Mouse (Mus musculus): ENCODE measurements around the gene Runx1.

The Runx1 gene

DNA sequence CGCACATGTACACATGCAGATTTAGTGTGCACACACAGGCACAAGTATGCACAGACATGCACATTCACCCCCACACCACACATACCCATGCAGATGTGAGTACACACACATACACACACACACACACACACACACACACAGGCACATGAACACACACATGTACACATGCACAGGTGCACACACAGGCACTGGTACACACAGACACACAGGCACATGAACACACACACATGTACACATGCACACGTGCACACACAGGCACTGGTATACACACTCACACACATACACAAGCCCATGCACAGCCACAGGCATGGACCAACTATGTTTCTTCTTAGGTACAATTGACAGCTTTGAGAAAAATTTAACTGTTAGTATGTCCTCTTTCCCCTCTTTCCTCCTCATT lies 122.1 kb downstream of the Runx1 start:
- intact Hi-C loops (cut with DNase I): loop anchor here (5.0 kb wide), 1 partner anchor 438 kb away; no protein-coding TSS in a partner anchor

DNA sequence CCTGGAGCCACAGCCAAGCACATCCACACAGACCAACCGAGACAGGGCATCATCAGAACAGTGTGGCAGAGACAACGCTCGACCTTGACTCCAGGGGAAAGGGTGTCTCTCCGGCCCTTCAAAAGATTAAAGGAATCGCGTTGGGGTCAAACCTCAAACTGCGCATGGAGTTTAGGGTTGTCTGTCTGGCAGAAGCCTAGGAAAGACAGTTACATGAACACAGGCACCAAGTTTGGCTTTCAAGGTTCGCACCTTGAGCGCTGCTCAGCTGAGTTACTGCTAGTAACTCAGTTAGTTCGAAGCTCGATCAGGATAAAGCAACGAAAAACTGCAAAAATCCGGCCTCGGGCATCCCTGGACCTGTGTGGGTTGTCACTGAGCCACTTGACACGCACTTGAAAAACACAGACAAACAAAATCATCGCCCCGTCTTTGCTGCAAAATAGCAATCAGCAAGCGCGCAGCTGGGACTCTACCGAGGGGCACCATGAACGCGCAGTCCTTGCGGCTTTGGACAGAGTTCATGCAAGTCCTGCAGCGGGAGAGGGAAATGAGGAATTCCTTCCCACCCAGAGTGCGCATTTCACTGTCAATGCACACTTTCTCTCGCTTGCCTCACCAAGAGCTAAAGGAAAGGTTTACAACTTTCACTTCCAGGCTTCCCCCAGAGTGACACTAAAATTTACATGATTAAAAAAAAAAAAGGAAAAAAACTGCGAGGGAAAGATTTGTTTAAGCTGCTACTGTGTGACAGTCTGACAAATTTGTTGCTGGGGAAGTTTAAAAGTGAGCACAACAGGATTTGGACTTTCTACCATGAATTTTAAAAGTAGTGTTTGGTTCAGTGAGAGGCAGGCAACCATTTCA lies 126.2 kb downstream of the Runx1 start:
- intact Hi-C loops (cut with DNase I): loop anchor here (2.0 to 5.0 kb wide), 4 partner anchors 132 to 753 kb away; no protein-coding TSS in a partner anchor

DNA sequence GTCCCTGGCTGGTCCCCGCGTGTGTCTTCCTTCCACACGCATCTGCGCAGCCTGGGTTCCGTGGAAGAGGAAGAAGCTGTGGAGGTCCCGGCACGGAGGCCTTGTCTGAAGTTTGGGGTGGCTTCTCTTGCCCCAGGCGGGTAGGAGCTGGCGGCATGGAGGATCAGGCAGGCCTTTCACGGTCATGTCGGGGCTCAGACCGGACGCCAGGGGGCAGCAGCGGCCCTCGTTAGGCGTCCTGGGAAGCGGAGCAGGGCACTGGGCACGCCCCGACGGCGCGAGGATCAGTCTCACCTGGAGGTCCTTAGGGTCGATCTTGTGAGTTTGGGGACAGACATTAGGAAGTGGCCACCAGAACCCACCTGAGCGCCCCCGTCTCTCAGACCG lies 127.3 kb downstream of the Runx1 start:
- intact Hi-C loops (cut with DNase I): loop anchor here (2.0 to 5.0 kb wide), 3 partner anchors 131 to 754 kb away; no protein-coding TSS in a partner anchor

DNA sequence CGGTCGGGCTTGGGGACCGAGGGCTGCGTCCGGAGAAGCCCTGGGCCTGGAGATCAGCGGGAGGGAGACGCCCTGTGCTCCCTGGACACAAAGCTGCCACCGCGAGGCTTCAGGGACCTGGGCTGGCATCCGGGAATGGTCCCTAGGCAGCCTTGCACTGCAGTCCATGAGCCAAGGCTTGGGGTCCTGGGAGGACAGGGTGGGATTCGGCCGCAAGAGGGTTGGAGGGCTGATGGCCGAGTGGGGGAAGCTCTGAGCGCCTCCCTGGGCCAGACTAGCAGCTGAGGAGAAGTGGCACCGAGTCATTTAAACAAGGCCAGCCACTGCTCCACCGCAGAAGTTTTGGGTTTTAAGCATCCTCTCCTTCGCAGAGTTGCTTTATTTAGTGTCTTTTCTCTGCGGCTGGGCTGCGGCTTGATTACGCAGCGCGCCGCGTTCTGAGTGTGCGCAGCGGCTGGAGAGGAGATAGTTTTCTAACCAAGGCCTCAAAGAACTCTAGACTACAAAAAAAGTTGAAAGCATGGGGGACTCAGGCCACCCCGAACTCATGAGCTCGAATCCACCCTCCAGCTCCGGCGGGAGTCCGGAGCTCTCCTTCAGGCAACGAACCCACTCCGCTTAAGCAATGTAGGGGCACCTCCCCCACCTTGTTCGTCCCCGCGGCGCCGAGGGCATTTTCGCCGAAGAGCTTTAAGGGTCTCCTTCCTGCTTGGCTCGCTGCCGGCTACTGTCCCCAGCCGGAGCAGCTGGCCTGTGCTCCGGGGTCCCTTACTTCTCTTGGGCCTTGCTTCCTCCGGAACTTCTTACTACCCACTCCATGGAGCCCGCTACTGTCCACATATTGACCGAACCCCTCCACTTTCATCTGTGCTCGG lies 128.0 kb downstream of the Runx1 start:
- intact Hi-C loops (cut with DNase I): loop anchor here (2.0 to 5.0 kb wide), 3 partner anchors 131 to 754 kb away; no protein-coding TSS in a partner anchor

DNA sequence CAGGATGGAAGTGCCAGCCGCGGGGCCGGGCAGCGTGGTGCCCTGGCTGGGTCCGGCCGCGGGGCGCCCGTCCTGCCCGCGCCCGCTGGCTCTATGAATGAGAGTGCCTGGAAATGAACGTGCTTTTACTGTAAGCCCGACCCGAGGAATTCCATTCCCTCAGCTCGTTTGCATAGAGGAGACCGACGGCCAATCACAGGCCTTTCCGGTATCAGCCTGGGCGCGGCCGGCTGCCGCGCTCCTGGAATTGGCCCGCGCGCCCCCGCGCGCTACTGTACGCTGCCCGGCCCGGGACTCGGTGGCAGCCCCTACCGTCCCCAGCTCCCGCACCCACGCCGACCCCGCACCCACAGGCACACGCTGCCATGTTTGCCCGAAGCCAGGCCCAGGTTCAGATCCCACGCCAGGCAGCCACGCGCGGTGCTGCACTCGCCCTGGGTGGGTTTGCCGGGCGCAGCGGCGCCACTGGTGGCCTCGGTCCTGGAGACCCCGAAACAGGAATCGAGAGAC lies 128.7 kb downstream of the Runx1 start:
- intact Hi-C loops (cut with DNase I): loop anchor here (5.0 kb wide), 2 partner anchors 130 to 755 kb away; no protein-coding TSS in a partner anchor

DNA sequence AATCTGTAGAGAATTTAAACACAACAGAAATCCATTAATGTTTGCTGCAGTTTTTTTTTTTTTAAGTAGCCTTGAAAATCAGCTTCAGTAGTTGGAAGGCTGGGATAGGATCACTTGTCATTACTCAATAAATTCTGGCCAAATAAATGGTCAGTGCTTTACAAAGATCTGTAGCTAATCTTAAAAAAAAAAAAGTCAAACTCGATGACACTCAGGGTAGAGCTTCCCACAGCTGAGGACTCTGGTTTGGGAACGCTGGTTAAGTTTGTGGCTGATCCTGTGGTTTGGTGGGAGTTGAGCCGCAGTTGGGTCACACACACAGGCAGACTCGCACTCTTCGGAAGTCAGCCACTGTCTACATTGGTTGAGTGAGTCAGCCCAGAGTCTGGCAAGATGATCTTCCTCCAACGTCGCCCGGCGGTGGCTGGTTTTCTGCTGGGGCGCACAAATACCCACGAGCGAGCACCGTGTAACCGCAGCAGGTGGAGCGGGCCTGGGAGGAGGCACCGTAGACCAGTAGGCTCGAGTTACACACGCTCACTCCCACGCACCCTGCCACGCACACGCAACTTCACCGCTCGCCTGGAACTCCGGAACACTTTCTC lies 129.4 kb downstream of the Runx1 start:
- intact Hi-C loops (cut with DNase I): loop anchor here (5.0 kb wide), 2 partner anchors 129 to 756 kb away; no protein-coding TSS in a partner anchor

DNA sequence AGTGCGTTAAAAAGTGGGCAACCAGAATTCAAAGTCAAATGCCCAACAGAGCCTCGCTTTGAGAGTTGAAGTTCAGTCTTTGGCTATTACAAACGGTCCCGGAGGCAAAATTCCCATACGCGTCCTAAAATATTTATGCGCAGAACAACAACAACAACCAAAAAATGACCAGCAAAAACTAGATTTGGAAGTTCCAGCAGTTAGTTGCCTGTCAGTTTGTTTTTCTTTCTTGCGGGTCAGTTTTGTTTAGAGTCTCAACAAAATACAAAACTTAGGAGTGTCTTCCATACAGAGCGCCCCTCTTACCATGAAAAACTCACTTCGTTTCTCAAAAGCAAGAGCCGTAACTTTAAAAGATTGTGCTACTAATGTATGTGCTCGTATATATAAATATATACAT lies 130.0 kb downstream of the Runx1 start:
- intact Hi-C loops (cut with DNase I): loop anchor here (5.0 kb wide), 2 partner anchors 129 to 756 kb away; no protein-coding TSS in a partner anchor

DNA sequence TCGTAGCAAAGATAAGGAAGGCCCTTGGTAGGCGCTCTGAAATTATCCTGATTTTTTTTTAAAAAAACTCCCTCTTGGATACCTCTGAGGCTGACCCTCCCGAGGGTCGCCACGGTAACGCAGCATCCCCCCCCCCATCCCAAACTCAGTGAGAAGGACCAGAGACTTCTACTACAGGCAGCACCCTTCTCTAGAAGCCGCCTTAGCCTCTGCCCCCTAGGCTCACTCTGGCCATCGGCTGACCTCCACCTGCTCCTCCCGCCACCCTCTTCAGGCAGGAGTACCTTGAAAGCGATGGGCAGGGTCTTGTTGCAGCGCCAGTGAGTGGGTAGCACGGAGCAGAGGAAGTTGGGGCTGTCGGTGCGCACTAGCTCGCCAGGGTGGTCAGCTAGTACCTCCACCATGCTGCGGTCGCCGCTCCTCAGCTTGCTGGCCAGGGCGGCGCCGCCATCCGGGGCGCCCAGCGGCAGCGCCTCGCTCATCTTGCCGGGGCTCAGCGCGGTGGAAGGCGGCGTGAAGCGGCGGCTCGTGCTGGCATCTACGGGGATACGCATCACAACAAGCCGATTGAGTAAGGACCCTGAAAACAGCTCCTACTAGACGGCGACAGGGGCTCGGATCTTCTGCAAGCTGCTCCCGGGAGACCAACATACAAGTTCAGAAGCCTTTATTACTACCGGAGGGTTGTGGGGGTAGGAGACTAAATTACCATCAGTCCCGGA lies 130.6 kb downstream of the Runx1 start:
- intact Hi-C loops (cut with DNase I): loop anchor here (5.0 kb wide), 2 partner anchors 128 to 757 kb away; no protein-coding TSS in a partner anchor

DNA sequence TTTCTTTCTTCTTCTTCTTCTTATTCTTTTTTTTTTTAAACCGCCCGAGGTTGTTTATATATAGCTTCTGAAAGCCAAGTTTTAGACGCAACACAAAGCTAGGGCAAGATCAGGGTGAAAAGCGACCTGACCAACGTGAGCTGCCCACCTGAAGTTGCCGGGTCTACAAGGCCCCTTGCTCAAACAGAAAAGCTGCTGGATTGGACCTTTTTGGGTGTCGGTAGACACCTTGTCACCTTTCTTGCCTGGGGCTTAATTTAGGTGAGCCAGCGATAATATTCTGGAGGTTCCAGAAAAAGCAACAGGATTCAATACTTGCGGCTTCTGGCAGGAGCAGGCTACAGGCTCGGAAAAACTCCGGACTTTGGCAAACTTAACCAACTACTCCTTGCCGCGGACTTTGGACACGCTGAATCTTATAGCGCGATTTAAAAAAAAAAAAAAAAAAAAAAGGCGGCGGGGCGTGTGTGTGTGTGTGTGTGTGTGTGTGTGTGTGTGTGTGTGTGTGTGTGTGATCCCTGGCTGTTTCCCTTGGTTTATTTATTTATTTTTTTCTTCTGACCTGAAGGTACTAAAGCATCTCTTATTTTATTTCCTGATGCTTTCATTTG lies 131.3 kb downstream of the Runx1 start:
- intact Hi-C loops (cut with DNase I): loop anchor here (5.0 kb wide), 2 partner anchors 127 to 758 kb away; no protein-coding TSS in a partner anchor

DNA sequence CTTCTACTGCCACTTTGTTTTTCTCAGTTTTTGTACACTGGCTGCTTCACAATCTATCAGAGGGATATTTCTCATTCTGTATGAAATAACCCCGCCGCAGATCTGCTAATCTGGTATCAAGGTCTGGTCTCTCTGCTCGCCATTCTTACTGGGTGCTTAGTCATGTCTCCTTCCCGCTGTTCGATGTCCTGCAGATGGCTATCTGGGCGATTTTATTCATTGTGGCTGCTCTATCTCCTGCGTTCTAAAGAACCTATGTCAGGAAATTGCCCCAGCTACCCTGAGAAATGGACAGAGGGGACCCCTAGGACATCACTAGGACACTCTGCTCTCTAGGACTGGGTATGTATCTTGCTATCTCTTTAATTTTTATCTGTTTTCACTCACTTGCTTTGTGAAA lies 135.2 kb downstream of the Runx1 start:
- intact Hi-C loops (cut with DNase I): no loop called here

DNA sequence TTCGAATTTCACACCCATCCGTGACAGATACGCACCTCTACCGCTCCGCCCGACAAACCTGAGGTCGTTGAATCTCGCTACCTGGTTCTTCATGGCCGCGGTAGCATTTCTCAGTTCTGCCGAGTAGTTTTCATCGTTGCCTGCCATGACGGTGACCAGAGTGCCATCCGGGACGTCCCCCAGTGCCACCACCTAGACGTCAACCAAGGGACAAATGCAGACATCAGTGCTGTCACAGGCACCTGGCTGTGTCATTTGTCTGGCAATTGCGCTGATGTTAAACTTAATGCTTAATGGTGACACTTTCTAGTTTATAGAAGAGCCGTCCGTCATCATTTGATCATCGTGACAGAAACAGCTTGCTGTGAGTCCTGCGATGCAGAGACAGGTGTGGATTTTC lies 137.0 kb downstream of the Runx1 start:
- intact Hi-C loops (cut with DNase I): no loop called here

DNA sequence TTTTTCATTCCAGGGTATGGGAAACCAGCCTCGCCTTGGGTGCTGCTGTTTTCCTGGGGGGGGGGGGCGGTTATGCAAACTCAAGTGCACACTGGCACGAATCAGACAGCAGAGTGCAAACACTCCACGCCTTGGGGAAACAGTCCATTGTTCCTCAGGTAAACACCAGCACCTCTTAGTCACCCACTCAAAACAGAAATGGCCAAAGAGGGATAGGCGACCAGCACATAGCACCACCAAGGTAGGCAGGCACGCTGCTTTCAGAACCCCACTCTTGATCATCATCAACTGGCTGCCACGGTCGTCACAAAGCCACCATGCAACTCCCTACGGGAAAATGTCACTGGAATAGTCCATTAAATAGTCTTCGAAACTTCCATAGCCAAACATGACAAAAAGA lies 139.0 kb downstream of the Runx1 start:
- intact Hi-C loops (cut with DNase I): no loop called here

DNA sequence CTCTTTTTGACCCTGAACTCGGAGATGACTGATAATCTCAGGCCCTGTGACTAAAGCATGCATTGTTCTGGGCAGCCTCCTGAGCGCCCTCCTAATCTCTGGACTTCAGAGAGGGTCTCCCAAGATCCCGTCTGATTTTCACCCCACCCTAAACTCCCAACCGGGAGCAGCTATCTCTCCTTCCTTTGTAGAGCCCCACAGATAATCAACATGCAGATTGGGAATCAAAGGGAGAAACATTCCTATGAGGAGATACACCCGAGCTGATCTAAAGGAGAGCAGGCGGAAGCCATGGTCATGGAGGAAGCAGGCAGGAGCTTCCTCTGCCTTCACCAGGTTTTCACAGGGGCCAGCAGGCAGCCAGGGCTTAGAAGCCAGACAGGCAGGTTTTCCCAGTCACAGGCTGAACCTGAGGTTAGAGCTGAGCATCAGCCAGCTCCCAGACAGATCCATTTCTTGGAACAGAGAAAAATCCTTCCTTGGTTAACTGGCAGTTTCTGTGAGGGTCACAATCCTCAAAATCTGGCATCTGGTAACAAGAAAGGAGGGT lies 140.1 kb downstream of the Runx1 start:
- intact Hi-C loops (cut with DNase I): no loop called here

DNA sequence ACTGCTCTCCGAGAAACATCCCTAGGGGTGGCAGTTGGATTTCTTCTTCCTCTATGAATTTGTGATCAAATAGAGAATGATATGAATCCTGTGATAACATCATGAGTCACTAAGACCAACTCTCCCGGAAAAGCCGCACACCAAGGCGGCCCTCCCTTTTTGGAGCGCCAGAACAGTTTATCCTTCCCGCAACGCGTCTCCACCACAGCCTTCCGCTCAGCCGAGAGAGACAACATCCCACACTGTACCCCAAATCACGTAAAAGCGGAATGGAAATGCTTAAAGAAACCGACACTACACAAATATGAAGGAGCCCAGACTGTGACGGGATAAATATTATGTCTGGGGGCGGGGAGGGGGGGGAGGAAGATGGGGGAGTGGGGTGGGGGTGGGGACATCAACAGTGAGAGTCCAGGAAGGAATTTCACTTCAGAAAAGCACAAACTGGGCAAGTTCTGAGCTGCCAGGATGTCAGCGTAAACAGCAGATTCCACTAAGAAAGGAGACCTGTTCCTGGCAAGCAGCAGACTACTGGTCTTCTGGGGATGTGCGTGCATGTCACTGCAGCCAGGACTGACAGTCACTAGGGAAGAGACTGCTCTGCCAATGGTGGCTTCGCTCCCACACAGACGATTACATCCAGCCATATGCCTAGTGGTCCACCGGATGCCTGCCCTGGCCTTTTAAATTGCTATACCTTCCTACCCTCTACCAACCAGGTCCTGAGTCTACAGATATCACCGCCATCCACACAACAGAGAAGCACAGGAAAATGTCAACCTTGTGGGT lies 141.3 kb downstream of the Runx1 start:
- intact Hi-C loops (cut with DNase I): no loop called here

DNA sequence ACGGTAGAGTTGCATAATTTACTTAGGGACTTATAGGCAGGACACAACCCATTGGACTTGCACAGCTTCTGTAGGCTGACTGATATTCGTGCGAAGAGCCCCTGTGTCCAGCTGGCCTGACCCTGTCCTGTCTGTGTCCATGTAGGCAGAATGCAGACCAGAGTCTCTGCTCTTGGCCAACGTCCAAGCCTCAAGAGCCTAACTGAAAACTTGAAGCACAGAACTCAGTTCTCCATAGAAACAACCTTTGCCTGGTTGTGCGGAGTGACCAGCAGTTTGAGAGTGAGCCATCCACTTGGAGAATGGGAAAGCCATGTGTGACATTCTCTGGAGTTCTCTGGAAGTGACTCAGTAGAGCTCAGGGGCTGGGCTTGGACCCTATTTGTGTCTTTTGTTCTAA lies 149.3 kb downstream of the Runx1 start:
- intact Hi-C loops (cut with DNase I): no loop called here

DNA sequence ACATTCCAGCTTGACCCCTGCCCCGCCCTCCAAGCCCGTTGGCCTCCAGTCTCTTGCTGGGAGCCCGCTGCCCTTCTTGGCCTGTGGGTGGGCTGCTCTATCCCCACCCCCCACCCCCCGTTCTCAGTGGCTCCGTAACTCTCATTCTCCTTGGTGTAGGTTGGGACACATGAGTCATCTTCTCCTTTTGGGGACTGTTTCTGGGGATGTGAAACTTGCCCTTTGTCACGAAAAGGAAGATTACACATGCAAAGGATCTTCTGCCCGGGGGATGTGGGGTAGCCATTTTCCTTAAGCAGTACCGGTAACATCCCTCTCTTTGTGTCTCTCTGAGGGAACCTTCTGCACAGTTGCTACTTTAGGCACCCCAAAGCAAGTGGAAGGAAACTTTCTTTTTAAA lies 150.3 kb downstream of the Runx1 start:
- intact Hi-C loops (cut with DNase I): no loop called here

DNA sequence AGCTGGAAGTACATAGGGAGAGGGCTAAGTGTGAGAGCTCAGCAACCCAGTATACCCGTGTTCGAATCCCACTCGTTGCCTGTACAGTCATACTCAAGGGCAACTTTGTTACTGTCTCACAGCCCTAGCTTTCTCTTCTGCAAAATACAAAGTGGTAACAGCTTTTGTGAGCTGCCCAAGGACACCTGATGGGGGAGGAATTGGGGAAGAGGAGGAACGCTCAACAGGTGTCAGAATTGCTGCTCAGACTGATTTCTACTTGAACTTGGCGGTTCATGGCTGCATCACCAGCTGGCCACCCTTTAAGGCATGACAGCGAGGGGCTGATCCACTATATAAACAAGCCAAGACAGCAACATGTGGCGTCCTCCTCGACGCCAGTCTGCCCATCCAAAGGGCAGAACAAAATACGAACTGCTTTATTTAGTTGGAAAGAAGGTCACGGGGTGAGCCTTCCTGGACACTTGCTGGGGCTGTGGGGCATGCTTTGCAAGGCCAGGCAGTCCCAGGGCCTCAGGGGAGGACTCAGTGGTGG lies 151.0 kb downstream of the Runx1 start:
- intact Hi-C loops (cut with DNase I): no loop called here

DNA sequence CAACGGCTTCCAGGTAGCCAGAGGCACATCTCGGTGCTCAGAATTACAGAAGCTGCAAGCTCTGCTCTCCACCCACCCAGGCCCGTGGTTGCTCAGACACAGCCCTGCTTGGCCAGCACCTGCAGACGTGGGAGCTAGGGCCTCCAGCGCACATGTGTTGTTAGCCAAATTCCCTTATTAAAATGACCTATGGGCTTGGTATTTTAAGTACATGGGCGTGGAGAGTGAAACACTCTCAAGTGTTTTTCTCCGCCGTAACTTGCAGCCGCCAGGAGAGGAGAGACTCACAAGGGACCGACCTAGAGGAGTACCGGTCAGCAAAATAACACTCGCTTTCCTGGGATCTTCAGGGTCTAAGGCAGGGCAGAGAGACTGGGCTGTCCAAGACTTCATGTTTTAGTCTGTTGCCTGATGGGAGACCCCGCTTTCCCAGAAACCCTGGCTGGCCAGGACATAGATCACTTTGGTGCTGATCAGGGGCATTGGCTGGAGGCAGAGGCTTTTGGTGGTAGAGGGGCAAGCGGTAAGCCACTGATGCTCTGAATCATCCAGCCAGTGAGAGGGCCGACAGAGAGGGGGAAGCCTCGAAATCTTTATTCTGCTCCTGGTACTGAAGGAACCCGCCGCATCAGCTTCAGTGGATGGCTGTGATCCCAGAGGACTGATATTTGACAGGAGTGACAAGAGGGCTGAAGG lies 151.7 kb downstream of the Runx1 start:
- intact Hi-C loops (cut with DNase I): no loop called here
